Mouse (Mus musculus) spleen, postnatal 36 days (tissue): ENCODE data around the gene Anxa9.

Source experiments
- DNase-seq, 2 experiments: peaks; one replicate each; pipeline ENCODE4 v3.0.0; 2022; ENCODE audit warnings: low spot score in 2 of 2, mixed read lengths in 1 of 2

Anxa9 gene

GRCm38 (mm10) chr3:95314075-95314474 is 7.1 kb upstream of the Anxa9 start:
- no peak for DNase-seq

DNA sequence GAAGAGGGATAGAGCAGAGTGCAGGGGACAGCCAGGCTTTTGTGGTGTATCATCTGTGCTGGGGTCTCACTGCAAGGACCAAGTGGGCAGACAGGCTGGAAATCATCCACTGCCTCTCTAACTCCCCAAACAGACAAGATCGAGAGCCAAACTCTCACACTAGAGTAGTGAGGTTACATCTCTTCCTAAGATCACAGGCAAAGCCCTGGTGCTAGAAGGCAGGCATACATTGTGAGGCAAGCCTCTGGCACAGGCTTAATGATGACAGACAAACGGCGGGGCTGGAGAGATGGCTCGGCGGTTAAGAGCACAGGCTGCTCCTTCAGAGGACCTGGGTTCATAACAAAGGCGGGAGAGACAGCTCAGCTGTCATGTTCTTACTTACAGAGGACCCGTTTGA is 6.5 kb upstream of the Anxa9 start:
- DNase-seq, result no peak

GRCm38 (mm10) chr3:95312623-95313022 is 5.6 kb upstream of the Anxa9 start:
- DNase-seq, result peak; percentile 57 to 68

DNA sequence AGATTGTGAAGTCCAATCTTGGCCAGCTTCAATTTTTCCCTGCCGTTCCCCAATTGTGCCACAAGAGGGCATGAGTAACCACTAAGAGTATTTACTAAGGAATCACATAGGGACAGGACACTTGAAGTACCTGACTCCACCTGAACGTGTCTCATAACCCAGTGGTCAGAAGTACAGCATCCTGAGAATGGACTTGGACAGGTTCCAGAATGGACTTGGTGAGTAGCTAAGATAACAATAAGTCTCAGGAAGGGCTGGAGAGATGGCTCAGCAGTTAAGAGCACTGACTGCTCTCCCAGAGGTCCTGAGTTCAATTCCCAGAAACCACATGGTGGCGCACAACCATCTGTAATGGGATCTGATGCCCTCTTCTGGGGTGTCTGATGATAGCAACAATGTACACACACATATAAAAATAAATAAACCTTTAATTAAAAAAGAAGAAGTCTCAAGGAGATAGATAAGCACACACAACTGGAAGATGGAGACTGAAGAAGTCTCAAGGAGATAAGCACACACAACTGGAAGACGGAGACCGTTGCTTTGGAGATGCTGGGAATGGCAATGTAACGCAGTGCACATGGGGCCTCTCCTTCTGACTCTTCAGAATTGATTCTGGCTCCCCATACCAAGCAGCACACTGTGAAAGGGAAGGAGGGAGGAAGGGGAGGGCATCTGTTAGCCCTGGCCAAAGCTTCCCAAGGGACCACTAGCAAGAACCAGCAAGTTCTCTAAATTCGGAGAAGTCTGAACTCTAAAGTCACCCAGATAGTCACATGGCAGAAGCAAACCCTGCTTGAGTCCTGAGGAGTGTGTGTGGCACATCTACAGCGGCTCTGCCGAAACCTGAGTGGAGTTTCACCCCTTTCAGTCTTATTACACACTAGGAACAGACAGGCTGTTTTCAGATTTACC is 4.2 kb upstream of the Anxa9 start:
- DNase-seq, result peak; percentile 43 to 66

DNA sequence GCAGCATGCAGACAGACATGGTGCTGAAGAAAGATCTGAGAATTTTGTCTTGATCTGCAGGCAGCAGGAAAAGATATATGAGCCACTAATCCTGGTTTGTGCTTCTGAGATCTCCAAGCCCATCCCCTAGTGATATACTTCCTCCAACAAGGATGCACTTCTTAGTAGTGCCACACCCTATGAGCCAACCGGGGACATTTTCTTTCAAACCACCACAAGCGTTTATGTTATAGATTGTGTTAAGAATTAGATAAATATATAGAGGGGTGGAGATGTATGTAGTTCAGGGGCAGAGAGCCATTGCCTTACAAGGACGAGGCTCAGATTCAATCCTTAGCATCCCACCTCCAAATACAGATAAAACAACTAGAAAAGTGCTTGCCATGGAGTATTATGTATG is 3.5 kb upstream of the Anxa9 start:
- DNase-seq, result no peak

- no peak for DNase-seq
These were observed 732 bp downstream of the Anxa9 start for GRCm38 (mm10) chr3:95306244-95306643.

- DNase-seq, result no peak
These were observed 5.7 kb downstream of the Anxa9 start for GRCm38 (mm10) chr3:95301204-95301796.

- DNase-seq, result no peak
These were observed 9.0 kb downstream of the Anxa9 start for GRCm38 (mm10) chr3:95298018-95298417.

- DNase-seq, result no peak
These were observed 10.9 kb downstream of the Anxa9 start for GRCm38 (mm10) chr3:95296103-95296469.

DNA sequence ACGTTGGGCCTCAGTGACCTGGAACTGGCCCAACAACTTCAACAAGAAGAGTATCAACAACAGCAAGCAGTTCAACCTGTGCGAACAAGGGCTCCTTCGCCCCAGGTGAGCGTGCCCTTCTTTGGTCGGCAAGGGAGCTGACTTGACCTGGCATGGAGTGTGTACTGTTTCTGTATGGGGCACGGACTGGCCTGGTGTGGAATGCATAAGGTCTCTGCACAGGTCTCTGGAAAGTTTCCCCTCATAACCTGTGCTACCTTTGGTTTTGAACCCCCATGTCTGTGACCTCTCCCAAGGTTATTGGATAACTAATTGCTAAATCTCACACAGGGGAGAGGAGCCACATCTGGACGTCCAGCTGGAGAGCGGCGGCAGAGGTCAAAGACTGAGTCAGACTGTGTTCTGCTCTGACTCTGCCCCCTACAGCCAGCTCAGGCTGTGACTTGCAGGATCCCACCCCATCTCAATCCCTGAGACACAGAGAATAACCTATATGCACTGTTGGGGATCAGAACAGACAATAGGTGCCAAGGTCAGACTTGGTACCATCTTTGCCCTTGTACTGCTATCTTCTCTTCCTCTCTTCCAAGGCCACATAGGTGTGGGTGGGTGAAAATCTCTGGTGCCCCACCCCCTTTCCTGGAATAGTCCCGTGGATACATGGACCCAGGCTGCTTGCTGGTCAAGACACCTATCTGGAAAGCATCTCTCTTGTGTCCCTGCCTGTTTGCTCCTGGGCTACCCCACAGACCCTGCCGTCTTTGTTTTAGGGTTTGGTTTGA is 11.5 kb downstream of the Anxa9 start:
- no peak for DNase-seq

DNA sequence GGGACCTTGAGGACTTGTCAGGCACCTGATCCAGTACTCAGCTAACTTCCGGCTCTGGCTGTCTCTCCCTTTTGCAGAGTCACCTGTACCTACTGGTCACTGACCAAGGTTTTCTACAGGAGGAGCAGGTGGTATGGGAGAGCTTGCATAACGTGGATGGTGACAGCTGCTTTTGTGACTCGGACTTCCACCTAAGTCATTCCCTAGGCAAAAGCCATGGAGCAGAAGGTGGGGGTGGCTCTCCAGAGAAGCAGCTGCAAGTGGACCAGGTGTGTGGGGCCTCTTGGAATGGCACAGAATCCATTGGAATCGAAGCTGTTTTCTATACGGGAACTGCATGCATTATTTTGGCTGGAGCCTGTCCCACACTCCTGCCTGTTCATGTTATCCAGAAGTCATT is 12.3 kb downstream of the Anxa9 start:
- no peak for DNase-seq

DNA sequence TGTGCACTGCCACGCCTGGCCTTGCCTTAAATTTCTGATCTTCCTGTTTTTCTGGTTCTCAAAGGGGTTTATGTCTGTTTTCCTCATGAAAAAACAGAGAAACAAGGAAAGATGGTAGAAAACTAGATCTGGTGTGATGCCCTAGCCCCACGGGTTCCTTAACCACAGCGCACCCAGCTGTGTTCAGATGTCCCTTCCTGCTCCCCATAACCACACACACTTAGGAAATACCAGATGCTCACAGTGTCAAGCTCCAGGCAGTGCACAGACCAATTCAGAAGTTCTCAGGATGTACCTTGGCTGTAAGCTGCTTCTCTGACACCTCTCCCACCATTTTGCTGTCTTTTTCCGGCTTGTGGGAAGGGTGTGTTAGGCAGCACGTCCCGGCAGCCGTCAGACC is 12.7 kb downstream of the Anxa9 start:
- DNase-seq, result no peak

DNA sequence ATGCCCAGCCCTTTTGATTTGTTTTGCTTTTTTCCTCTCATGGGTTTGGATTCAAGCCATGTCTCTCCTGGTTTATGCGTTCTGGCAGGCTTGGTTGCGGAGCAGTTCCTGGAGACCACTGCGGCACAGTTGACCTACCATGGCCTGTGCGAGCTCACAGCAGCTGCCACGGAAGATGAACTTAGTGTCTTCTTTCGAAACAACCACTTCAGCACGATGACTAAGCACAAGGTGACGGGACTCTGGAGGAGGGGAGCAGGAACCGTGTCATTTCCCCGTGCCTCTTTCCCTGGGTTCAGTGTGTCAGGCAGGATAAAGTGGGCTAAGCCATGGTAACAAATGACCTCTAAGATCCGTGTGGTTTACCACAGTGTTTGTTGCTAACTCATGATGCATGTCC is 13.4 kb downstream of the Anxa9 start:
- DNase-seq, result peak in 1 of 2 experiments; percentile 40

DNA sequence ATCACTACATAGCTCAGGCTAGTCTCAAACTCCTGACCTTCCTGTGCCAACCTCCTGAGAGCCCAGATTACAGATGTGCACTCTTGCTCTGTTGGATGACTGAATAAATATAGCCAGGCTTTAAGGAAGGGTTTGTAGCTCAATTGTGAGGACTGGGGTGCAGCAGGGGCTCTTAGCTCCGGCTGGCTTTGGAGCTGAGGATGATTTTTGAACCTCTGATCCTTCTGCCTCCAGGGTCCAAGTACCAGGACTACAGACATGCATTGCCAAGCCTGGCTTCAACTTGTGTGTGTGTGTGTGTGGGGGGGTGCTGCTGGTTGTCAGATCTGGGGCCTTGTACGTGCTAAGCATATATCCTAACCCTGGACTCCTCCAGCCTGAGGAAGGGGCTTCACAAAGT is 14.1 kb downstream of the Anxa9 start:
- no peak for DNase-seq

GRCm38 (mm10) chr3:95291041-95291440 is 15.9 kb downstream of the Anxa9 start:
- DNase-seq, result no peak

DNA sequence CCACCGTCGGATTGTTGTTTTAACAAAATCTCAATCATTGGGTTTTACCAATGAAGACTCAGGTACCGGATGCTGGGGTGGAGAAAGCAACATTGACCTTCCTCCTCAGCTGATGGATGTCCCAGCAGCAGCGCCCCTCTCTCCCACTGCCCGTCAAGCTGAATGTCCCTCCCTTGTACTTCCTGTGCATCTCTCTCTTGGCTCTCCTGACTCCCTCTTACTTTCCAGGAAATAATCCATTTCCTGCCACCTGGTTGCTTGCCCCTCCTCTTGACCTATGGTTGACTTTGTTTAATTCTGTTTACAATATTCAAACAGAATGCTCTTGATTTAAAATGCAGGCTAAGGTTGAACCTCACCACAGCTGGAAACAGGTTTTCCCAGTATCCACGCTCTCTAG is 16.8 kb downstream of the Anxa9 start:
- DNase-seq, result no peak

DNA sequence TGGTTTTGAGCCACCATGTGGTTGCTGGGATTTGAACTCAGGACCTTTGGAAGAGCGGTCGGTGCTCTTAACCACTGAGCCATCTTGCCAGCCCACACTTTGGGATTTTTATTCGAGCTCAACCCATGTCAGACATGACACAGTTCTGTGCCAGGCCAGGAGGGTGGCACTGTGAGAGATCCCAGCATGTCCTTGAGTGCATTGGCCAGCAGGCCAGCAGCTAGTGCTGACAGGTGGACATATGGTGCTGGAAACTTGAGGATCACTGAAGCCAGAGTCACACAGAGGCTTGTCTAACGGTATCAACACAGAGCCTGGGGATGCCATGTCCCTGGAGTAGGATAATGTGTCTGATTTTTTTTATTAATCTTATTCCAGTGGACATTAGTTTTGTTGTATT is 17.6 kb downstream of the Anxa9 start:
- DNase-seq, result no peak

DNA sequence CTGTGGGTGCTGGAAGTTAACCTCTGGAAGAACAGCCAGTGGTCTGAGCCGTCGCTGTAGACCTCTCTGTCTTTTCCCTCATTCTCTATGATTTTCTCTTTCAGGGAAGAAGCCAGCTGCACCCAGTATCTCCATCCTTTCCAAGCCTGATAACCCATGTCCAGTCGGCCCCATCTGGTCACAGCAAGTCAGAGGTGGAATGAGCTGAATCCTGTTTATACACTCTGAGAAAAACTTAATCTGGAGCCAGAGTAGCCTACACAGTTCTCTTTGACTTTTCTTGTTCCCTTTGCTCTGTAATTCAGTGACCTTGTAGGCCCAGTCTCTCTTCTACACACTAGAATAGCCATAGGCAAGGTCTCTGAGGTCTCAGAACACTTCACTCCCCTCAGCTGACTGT is 19.4 kb downstream of the Anxa9 start:
- DNase-seq, result no peak

GRCm38 (mm10) chr3:95286510-95286909 is 20.5 kb downstream of the Anxa9 start:
- DNase-seq, result no peak

DNA sequence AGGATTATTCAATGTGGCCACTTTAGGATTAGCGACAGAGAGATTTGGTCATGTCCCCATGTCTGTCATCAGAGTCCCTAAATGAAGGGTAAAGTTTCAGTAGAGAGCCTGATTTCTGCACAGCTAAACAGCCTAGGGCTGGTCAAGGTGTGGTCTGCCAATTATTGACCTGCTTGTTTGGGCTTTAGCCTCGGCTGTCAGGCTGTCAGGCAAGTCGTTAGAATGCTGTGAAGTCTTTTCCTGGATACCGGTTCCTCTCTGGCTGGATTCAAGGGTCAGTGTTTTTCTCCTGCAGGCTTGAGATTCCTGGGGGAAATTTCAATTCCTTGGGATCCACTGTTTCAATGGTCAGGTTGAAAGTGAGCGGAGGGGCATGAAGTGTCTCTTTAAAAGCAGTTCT is 21.0 kb downstream of the Anxa9 start:
- no peak for DNase-seq

DNA sequence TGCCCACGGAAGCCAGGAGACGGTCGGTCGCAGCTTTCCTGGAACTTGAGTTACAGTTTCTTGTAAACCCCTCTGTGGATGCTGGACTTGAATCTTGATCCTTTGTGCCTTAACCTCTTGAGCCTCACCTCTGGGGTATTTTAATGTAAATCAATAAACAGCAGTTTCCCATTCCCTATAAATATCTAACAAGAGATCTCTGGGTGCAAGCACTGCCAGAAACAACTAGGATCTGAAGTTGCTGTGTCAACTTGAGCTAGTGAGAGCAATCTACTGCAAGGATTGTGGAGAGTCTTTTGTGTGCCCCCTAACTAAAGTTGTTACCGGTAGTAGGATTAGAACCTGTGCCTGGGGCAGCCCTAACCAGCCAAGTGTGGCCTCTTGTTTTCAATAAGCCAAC is 21.6 kb downstream of the Anxa9 start:
- DNase-seq, result no peak

DNA sequence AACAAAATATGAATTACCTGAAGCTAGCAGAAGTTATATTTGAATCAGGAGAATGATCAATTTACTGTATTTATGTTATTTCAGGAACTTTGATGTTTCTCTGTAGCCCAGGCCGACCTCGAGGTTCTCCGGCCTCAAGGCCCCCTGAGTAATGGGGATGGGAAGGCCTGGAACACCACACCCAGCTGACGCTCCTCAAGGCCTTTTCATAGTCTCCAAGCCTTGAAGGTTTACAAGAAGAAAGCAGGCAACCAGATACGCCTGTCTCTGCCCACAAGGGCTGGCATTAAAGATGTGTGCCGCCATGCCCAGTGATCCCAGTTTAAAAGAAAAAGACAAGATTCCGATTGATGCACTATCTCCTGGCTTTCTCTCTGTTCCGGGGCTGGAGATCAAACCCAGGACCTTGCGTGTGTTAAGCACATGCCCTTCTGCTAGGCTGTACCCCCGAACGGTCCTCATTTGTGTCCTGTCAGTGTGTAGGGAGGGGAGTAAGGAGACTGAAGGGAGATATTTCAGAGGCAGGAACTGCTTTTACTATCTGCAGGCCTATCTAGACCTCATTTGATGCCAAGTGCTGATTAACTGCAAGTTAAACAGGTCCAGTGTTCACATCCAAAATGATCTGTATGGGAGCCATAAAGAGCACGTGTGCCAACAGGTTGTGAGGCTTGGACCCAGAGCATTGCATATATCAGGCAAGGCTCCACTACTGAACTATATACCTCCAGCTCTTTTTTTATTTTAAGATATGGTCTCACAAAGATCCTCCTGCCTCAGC is 22.3 kb downstream of the Anxa9 start:
- no peak for DNase-seq
